Comparison of ENCODE assay signal across 23 mouse cellular contexts in the genomic region with DNA sequence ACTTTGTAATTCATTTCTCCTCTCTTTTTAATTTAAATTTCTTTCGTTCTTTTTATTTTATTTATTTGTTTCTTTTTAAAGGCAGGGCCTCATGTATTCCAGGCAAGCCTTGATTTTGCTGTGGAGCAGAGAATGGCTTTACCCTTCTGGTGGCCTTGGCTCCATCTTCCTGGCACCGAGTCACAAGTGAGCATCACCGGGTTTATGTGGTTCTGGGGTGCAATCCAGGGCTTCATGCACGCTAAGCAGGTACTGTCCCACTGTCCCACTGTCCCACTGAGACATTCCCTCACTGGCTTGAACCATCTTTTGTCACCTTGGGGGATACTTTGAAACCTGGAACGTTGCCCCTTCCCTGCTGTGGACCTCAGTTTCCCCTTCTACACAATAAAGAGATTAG.
"Had no signal": no experiment of that assay in that cellular context is flagged by ENCODE, and none has a peak within 500 bp of the region (broad histone marks: within the 10 kb centered on the region; RNA-seq: fewer than 3 reads in every experiment).

No protein-coding gene starts in this region.

- H3K27me3 ChIP-seq: limb, embryonic 13.5 days; lung, embryonic 15.5 days; neural tube, embryonic 12.5 days; stomach, embryonic 15.5 days had no signal

- H3K9me3 ChIP-seq: limb, embryonic 10.5 days; limb, embryonic 13.5 days; lung, embryonic 15.5 days; neural tube, embryonic 12.5 days; stomach, embryonic 15.5 days had no signal

- H3K4me2 ChIP-seq: limb, embryonic 13.5 days; liver, embryonic 12.5 days; liver, embryonic 15.5 days; lung, embryonic 15.5 days; neural tube, embryonic 12.5 days; stomach, embryonic 15.5 days had no signal

- H3K4me1 ChIP-seq: liver, embryonic 12.5 days; liver, embryonic 15.5 days; lung, embryonic 15.5 days; megakaryocyte, embryonic 14.5 days; neural tube, embryonic 12.5 days; stomach, embryonic 15.5 days had no signal

- H3K36me3 ChIP-seq: limb, embryonic 10.5 days; limb, embryonic 13.5 days; liver, embryonic 12.5 days; liver, embryonic 15.5 days; lung, embryonic 15.5 days; midbrain, embryonic 10.5 days; neural tube, embryonic 12.5 days; stomach, embryonic 15.5 days had no signal

- H3K27ac ChIP-seq: limb, embryonic 13.5 days; liver, embryonic 12.5 days; liver, embryonic 15.5 days; lung, embryonic 15.5 days; neural tube, embryonic 12.5 days; stomach, embryonic 15.5 days had no signal

- ATAC-seq: liver, embryonic 12.5 days had no signal

- H3K9ac ChIP-seq: limb, embryonic 13.5 days; liver, embryonic 12.5 days; liver, embryonic 15.5 days; lung, embryonic 15.5 days; neural tube, embryonic 12.5 days; stomach, embryonic 15.5 days had no signal

- H3K4me3 ChIP-seq: limb, embryonic 10.5 days; limb, embryonic 13.5 days; liver, embryonic 12.5 days; liver, embryonic 15.5 days; lung, embryonic 15.5 days; megakaryocyte, embryonic 14.5 days; midbrain, embryonic 10.5 days; neural tube, embryonic 12.5 days; stomach, embryonic 15.5 days had no signal

- DNase-seq: kidney, adult 18-20 months; kidney, adult 9 months; kidney, postnatal 14 days; kidney, postnatal 4 days; layer of hippocampus, adult 9-11 months; layer of hippocampus, postnatal 36 days; liver; lung, adult 18-20 months; lung, postnatal 10 days; lung, postnatal 36 days; midbrain, embryonic 14.5 days; retina, postnatal 1 day; right cerebral cortex, postnatal 25 days; spleen, adult 18-20 months had no signal
